Mouse (Mus musculus) C2C12 (cell line): ENCODE results near the gene AI481877.

Source experiments
- CEBPB ChIP-seq: IDR thresholded peaks from one replicate; pipeline ENCODE4 v1.6.1; 2011; ENCODE audit warnings: low read depth, mild to moderate bottlenecking, control low read depth, moderate library complexity
- CTCF ChIP-seq: IDR thresholded peaks from one replicate; pipeline ENCODE4 v1.5.1; 2011; ENCODE audit not compliant: control insufficient read depth, insufficient read depth, insufficient read length
- MAX ChIP-seq: IDR thresholded peaks from one replicate; pipeline ENCODE4 v1.6.1; 2011; ENCODE audit warnings: mild to moderate bottlenecking, control low read depth
- MYOG ChIP-seq: IDR thresholded peaks from one replicate; pipeline ENCODE4 v1.6.1; 2011; ENCODE audit not compliant: control insufficient read depth, insufficient read length; ENCODE audit errors: extremely low read depth
- USF1 ChIP-seq: IDR thresholded peaks from one replicate; pipeline ENCODE4 v1.6.1; 2011; ENCODE audit warnings: low read depth, mild to moderate bottlenecking, control low read depth, moderate library complexity

DNA sequence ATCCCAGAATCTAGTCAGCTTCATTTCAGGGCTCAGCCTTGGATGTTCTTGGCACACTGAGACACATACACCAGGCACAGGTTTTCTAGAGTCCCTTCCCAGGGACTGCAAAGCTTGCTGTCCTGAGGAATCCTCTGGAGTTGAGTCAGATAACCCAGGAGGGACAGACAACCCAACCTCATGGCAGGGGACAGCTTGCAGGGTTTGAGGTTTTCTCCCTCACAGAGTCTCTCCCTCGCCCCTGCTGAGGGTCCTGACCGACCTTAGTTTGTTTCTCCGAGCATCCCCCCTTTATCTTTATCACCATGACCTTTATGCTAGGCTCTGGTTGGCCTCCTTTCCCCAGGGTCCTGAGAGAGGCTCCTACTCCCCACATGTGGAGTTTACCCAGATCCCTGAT, 101.3 kb downstream of the AI481877 start:
- TF ChIP-seq CTCF (no peak), USF1 (no peak), MAX (no peak), CEBPB (no peak), MYOG (no peak)
